Comparison of ENCODE assay signal across 1 mouse cellular context in the genomic region with DNA sequence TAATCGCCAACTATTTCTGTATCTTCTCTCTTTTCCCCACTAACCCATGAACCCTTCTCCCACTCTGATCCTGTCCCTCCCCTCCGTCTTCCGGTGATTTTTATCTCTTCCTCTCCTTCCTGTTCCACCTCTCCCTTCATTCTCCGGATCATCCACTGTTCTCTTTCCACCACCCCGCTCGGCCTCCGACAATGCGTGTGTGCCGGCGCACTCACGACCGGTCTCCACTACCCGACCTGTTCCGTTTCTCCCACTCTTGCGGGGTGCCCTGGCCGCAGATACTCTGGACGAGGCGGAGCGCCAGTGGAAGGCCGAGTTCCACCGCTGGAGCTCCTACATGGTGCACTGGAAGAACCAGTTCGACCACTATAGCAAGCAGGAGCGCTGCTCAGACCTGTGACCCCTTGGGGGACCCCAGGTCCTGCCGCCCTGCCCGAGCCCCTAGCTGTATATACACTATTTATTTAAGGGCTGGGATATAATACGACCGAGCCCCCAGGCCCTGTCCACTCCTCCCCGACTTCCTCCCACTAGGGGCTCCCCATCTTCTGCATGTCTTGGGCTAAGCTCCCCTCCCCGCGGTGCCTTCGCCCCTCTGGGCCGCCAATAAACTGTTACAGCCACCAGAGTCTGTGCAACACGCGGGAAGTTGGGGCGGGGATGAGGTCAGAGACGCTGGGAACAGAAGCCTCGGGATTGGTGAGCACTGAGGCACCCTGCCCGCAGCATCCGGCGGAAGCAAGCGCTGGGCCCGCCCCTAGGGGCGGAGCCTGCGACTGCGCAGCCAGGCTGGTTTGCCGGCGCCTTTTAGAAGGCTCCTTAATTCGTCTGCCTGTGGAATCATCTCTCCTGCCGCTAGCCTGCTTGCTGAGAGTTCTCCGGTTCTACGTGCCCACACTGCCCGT.
A peak's percentile ranks its signal among the peaks of the same experiment; 100 is the strongest.
TF ChIP-seq lines count a peak whose summit lies in the region.

A gene (plus strand): TSS at position 791 of the 905 bp plus-strand sequence.

TF ChIP-seq in MEL, 35 proteins besides CTCF, POLR2A, EP300 and RAD21 (continued from another document):
- TF ChIP-seq TCF12 (IDR thresholded peaks at IDR 0.05; ENCODE audit: low read depth, low read length) (peak; percentile 62), GABPA (IDR thresholded peaks at IDR 0.05; ENCODE audit: low read depth, low read length) (no peak), USF2 (IDR thresholded peaks at IDR 0.05; ENCODE audit: borderline replicate concordance in 1 of 2, insufficient read depth in 1 of 2, low read depth in 1 of 2, low read length in 2 of 2) (no peak), MEF2A (IDR thresholded peaks at IDR 0.05; ENCODE audit: extremely low read depth, insufficient replicate concordance, low read depth, low read length, poor library complexity, severe bottlenecking) (no peak), CHD2 (IDR thresholded peaks at IDR 0.05; ENCODE audit: low read length) (no peak), TBP (IDR thresholded peaks at IDR 0.05; ENCODE audit: low read depth, low read length) (peak; percentile 81), RCOR1 (IDR thresholded peaks at IDR 0.05; ENCODE audit: low read depth, low read length) (no peak), MXI1 (IDR thresholded peaks at IDR 0.05; ENCODE audit: low read depth, low read length) (peak; percentile 63), ELF1 (IDR thresholded peaks at IDR 0.05; ENCODE audit: low read depth, low read length) (peak; percentile 65), GATA1 (IDR thresholded peaks at IDR 0.05; ENCODE audit: low read depth, low read length) (peak; percentile 82), ZMIZ1 (IDR thresholded peaks at IDR 0.05; ENCODE audit: low read depth, low read length) (peak; percentile 63; the same call in 1 of the 2 replicates), MYB (IDR thresholded peaks at IDR 0.05; ENCODE audit: low read depth, low read length) (no peak), POLR2AphosphoS5 (IDR thresholded peaks at IDR 0.05; ENCODE audit: borderline replicate concordance, low read depth, low read length) (no peak), MAFK (IDR thresholded peaks at IDR 0.05; ENCODE audit: borderline replicate concordance, low read depth, low read length) (no peak), KAT2A (conservative IDR thresholded peaks at IDR 0.05; ENCODE audit: low read depth, low read length) (no peak; the same call in 1 of the 2 replicates)
